Mouse (Mus musculus) hindbrain, embryonic 10.5 days (tissue): ENCODE results near the gene Olfr1262. TPM values are rescaled to one million over a fixed set of nuclear protein-coding genes. Genes with fewer than 3 reads are reported as not detected.

Experiments used
- DNase-seq: peaks from one replicate; pipeline ENCODE4 v3.0.0-alpha.2; 2017; ENCODE audit warnings: low spot score
- H3K27ac ChIP-seq: fragments of 300-500 bp; sonication (generic); 2 replicates; pipeline ENCODE4 v1.5.1; 2016; ENCODE audit warnings: mild to moderate bottlenecking, moderate library complexity
- H3K27me3 ChIP-seq: fragments of 300-500 bp; sonication (generic); 2 replicates; pipeline ENCODE4 v1.6.1; 2016; ENCODE audit warnings: mild to moderate bottlenecking; ENCODE audit not compliant: poor library complexity, insufficient read depth, severe bottlenecking
- H3K36me3 ChIP-seq: fragments of 300-500 bp; sonication (generic); 2 replicates; pipeline ENCODE4 v1.6.1; 2016; ENCODE audit warnings: mild to moderate bottlenecking, moderate library complexity
- H3K4me1 ChIP-seq: fragments of 300-500 bp; sonication (generic); replicated peaks from 2 replicates; pipeline ENCODE4 v1.6.1; 2016; ENCODE audit warnings: mild to moderate bottlenecking
- H3K4me3 ChIP-seq: fragments of 300-500 bp; sonication (generic); 2 replicates; pipeline ENCODE4 v1.5.1; 2016; ENCODE audit warnings: mild to moderate bottlenecking, moderate library complexity
- H3K9me3 ChIP-seq: fragments of 300-500 bp; sonication (generic); 2 replicates; pipeline ENCODE4 v1.6.1; 2016; ENCODE audit warnings: mild to moderate bottlenecking, moderate library complexity
- whole genome bisulfite sequencing: fragments of 180-500 bp; shearing (Covaris S2); methylation state at CpG from one replicate; pipeline ENCODE4 v1.1.7; 2016; 5-methylcytosine and 5-hydroxymethylcytosine counted together
- polyA plus RNA-seq: library from polyadenylated mRNA; unstranded; fragments of >200 nt; fragmentation: Nextera tagmentation; extraction: Ambion mirVana; gene quantifications from 2 replicates; pipeline ENCODE4 v1.2.1, GENCODE M21; 2016

Gene Olfr1262
- not detected in 2 replicates for polyA plus RNA-seq

- Histone ChIP-seq H3K36me3 (no peaks in the 10 kb centered on the region), H3K4me1 (no peaks in the 10 kb centered on the region), H3K4me3 (no peak within 1 kb of the TSS), H3K27me3 (no peaks in the 10 kb centered on the region), H3K9me3 (no peaks in the 10 kb centered on the region), H3K27ac (no peak within 1 kb of the TSS)
- no peak for DNase-seq
Measured at GRCm38 (mm10) chr2:89999845-90000244, at the start of gene Olfr1262. Gene Olfr1262, plus strand, starts transcription at chr2:90000145.

- no peak within 1 kb of the TSS for H3K4me3 ChIP-seq
- DNase-seq: no peak
- H3K36me3 ChIP-seq: no peaks in the 10 kb centered on the region
Measured at GRCm38 (mm10) chr2:89974184-89974583, 25.8 kb upstream of the Olfr1262 start, which contains the start of gene Olfr1260. Gene Olfr1260, plus strand, starts transcription at chr2:89974340.

GRCm38 (mm10) chr2:89977709-89978108, 22.2 kb upstream of the Olfr1262 start:
- Histone ChIP-seq H3K27ac (no peak overlapping the region), H3K4me3 (no peak overlapping the region), H3K9me3 (no peaks in the 10 kb centered on the region), H3K36me3 (no peaks in the 10 kb centered on the region), H3K4me1 (no peaks in the 10 kb centered on the region), H3K27me3 (no peaks in the 10 kb centered on the region)
- DNase-seq: no peak
- WGBS: 86% methylated on average over 2 of the region's 2 CpGs

More at GRCm38 (mm10) chr2:89974184-89974583, 25.8 kb upstream of the Olfr1262 start, which contains the start of gene Olfr1260:
- H3K27ac ChIP-seq: no peak within 1 kb of the TSS
- H3K27me3 ChIP-seq: no peaks in the 10 kb centered on the region
- no peaks in the 10 kb centered on the region for H3K4me1 ChIP-seq
- 80% methylated on average over 2 of the region's 2 CpGs for WGBS
- H3K9me3 ChIP-seq: no peaks in the 10 kb centered on the region

- Histone ChIP-seq H3K27ac (no peak within 1 kb of the TSS), H3K9me3 (no peaks in the 10 kb centered on the region), H3K4me1 (no peaks in the 10 kb centered on the region), H3K36me3 (no peaks in the 10 kb centered on the region), H3K27me3 (no peaks in the 10 kb centered on the region), H3K4me3 (no peak within 1 kb of the TSS)
- DNase-seq: no peak
Measured at GRCm38 (mm10) chr2:89990921-89991320, 9.0 kb upstream of the Olfr1262 start, which contains the start of gene Olfr1261. Gene Olfr1261, plus strand, starts transcription at chr2:89991221.

- no peaks in the 10 kb centered on the region for H3K9me3 ChIP-seq
- no peak for DNase-seq
- H3K36me3 ChIP-seq: no peaks in the 10 kb centered on the region
- H3K4me1 ChIP-seq: no peaks in the 10 kb centered on the region
- WGBS: 90% methylated on average over 2 of the region's 2 CpGs
- no peaks in the 10 kb centered on the region for H3K27me3 ChIP-seq
- no peak within 1 kb of the TSS for H3K27ac ChIP-seq
- no peak within 1 kb of the TSS for H3K4me3 ChIP-seq
Measured at GRCm38 (mm10) chr2:90011831-90012230, 11.9 kb downstream of the Olfr1262 start, which contains the start of gene Olfr1263. Gene Olfr1263, plus strand, starts transcription at chr2:90012131.

- Histone ChIP-seq H3K4me1 (no peaks in the 10 kb centered on the region), H3K4me3 (no peak within 1 kb of the TSS), H3K27ac (no peak within 1 kb of the TSS), H3K36me3 (no peaks in the 10 kb centered on the region), H3K27me3 (no peaks in the 10 kb centered on the region), H3K9me3 (no peaks in the 10 kb centered on the region)
- DNase-seq: no peak
- 78% methylated on average over 2 of the region's 2 CpGs for WGBS
Measured at GRCm38 (mm10) chr2:90025477-90025876, 25.5 kb downstream of the Olfr1262 start, which contains the start of gene Olfr1264. Gene Olfr1264, minus strand, starts transcription at chr2:90025577.

- H3K27ac ChIP-seq: no peak within 1 kb of the TSS
- no peaks in the 10 kb centered on the region for H3K9me3 ChIP-seq
- no peaks in the 10 kb centered on the region for H3K27me3 ChIP-seq
- DNase-seq: no peak
- no peaks in the 10 kb centered on the region for H3K36me3 ChIP-seq
- H3K4me3 ChIP-seq: no peak within 1 kb of the TSS
- no peaks in the 10 kb centered on the region for H3K4me1 ChIP-seq
Measured at GRCm38 (mm10) chr2:90035037-90035436, 35.1 kb downstream of the Olfr1262 start, which contains the start of gene Olfr1265. Gene Olfr1265, plus strand, starts transcription at chr2:90035337.

Other genes with a start within 250 kb of the Olfr1262 start
- not detected in 2 replicates for gene Olfr1253, start 243.1 kb upstream of the Olfr1262 start, polyA plus RNA-seq
- not detected in 2 replicates for gene Olfr1254, start 206.5 kb upstream of the Olfr1262 start, polyA plus RNA-seq
- gene Olfr1255, start 188.1 kb upstream of the Olfr1262 start, polyA plus RNA-seq: not detected in 2 replicates
- gene Olfr1256, start 158.6 kb upstream of the Olfr1262 start, polyA plus RNA-seq: not detected in 2 replicates
- gene Olfr48, start 151.9 kb upstream of the Olfr1262 start, polyA plus RNA-seq: not detected in 2 replicates
- not detected in 2 replicates for gene Olfr1257, start 121.7 kb upstream of the Olfr1262 start, polyA plus RNA-seq
- gene Olfr1258, start 72.8 kb upstream of the Olfr1262 start, polyA plus RNA-seq: not detected in 2 replicates
- not detected in 2 replicates for gene Olfr1259, start 51.5 kb upstream of the Olfr1262 start, polyA plus RNA-seq
- gene Olfr1260, start 25.8 kb upstream of the Olfr1262 start, polyA plus RNA-seq: not detected in 2 replicates
- gene Olfr1261, start 8.9 kb upstream of the Olfr1262 start, polyA plus RNA-seq: not detected in 2 replicates
- gene Olfr1263, start 12.0 kb downstream of the Olfr1262 start, polyA plus RNA-seq: not detected in 2 replicates
- gene Olfr1264, start 25.4 kb downstream of the Olfr1262 start, polyA plus RNA-seq: not detected in 2 replicates
- not detected in 2 replicates for gene Olfr1265, start 35.2 kb downstream of the Olfr1262 start, polyA plus RNA-seq
- not detected in 2 replicates for gene Olfr140, start 63.4 kb downstream of the Olfr1262 start, polyA plus RNA-seq
- gene Olfr1269, start 121.3 kb downstream of the Olfr1262 start, polyA plus RNA-seq: not detected in 2 replicates
- gene Olfr32, start 142.2 kb downstream of the Olfr1262 start, polyA plus RNA-seq: not detected in 2 replicates
- gene Olfr1270, start 152.9 kb downstream of the Olfr1262 start, polyA plus RNA-seq: not detected in 2 replicates
- gene Olfr1506, start 224.3 kb downstream of the Olfr1262 start, polyA plus RNA-seq: not detected in 2 replicates